Mouse (Mus musculus): ENCODE measurements around the gene Tpd52l2.
A peak's percentile ranks its signal among the peaks of the same experiment; 100 is the strongest.

DNA sequence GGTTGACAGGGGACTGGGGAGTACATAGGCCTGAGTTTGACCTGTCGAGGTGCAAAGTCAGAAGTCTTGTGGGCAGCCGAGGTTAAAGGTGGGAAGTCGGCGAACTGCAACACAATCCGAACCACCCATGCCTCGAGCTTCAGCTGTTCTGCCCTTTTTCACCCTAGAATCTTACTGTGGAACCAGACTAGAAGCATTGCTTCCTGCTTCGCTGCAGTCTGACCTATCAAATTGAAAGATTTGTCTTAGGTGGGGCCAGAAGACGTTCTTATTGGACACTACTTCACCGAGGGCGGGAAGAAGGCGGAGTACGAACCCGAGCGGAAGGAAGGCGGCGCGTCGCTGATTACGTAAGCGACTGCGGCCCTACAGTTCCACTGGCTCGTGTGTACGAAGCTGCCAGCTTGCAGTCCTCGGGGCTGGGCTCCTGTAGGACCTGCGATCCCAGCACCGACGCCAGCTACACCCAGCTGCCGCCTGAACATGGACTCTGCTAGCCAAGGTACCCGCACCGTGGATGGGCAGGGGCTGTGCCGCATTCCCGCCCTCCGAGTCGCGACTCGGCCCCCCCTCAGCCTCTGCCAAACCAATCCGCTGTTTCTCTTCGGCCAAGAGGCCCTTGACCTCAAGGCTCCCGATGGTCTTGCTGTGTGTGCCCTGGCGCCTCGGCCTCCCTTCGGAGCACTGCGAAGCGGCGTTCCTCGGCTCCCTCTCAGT is at the start of gene Tpd52l2:
- TF ChIP-seq FLI1 (IDR thresholded peaks at IDR 0.05; ENCODE audit: low read length) (peak; percentile 63; the same call in 1 of the 2 replicates), GATA1 (IDR thresholded peaks at IDR 0.05; ENCODE audit: borderline replicate concordance, low read length) (no peak)
